Mouse (Mus musculus) kidney, postnatal 4 days (tissue): ENCODE results near the gene Mrpl51.

ENCODE experiments used
- DNase-seq, 2 experiments: peaks; one replicate each; pipeline ENCODE4 v3.0.0; 2021; ENCODE audit warnings: mixed read lengths in 2 of 2

Mrpl51 gene

GRCm38 (mm10) chr6:125191332-125192015 lies at the start of gene Mrpl51, which contains the start of gene Ncapd2:
Gene Mrpl51 (plus strand): TSS chr6:125191801.
Gene Ncapd2 (minus strand): TSS chr6:125191701.
- peak; percentile 98 to 99 for DNase-seq

- DNase-seq, result no peak
Measured at GRCm38 (mm10) chr6:125142436-125142835, 49.2 kb upstream of the Mrpl51 start.

- DNase-seq, result no peak
Measured at GRCm38 (mm10) chr6:125143128-125143527, 48.5 kb upstream of the Mrpl51 start.

GRCm38 (mm10) chr6:125143904-125144303 lies 47.7 kb upstream of the Mrpl51 start:
- no peak for DNase-seq

GRCm38 (mm10) chr6:125145001-125145400 lies 46.6 kb upstream of the Mrpl51 start, which contains the start of gene Iffo1:
Gene Iffo1 (plus strand): TSS chr6:125145241.
- DNase-seq, result peak; percentile 91 to 95

- DNase-seq, result no peak
Measured at GRCm38 (mm10) chr6:125145479-125145951, 46.1 kb upstream of the Mrpl51 start.

- DNase-seq, result no peak
Measured at GRCm38 (mm10) chr6:125146148-125146547, 45.5 kb upstream of the Mrpl51 start.

- DNase-seq, result no peak
Measured at GRCm38 (mm10) chr6:125146797-125147196, 44.8 kb upstream of the Mrpl51 start.

- no peak for DNase-seq
Measured at GRCm38 (mm10) chr6:125147329-125147728, 44.3 kb upstream of the Mrpl51 start.

- DNase-seq, result peak; percentile 58 to 72
Measured at GRCm38 (mm10) chr6:125148251-125148925, 43.2 kb upstream of the Mrpl51 start.

GRCm38 (mm10) chr6:125148926-125149568 lies 42.6 kb upstream of the Mrpl51 start:
- DNase-seq, result peak; percentile 66 to 76

- DNase-seq, result no peak
Measured at GRCm38 (mm10) chr6:125149569-125149950, 42.0 kb upstream of the Mrpl51 start.

- DNase-seq, result peak in 1 of 2 experiments; percentile 45
Measured at GRCm38 (mm10) chr6:125152212-125153017, 39.2 kb upstream of the Mrpl51 start.

- no peak for DNase-seq
Measured at GRCm38 (mm10) chr6:125153018-125153389, 38.6 kb upstream of the Mrpl51 start.

- no peak for DNase-seq
Measured at GRCm38 (mm10) chr6:125153682-125154081, 37.9 kb upstream of the Mrpl51 start.

GRCm38 (mm10) chr6:125154550-125154949 lies 37.1 kb upstream of the Mrpl51 start:
- DNase-seq, result peak in 1 of 2 experiments; percentile 49

GRCm38 (mm10) chr6:125155262-125155661 lies 36.3 kb upstream of the Mrpl51 start:
- no peak for DNase-seq

GRCm38 (mm10) chr6:125156491-125156890 lies 35.1 kb upstream of the Mrpl51 start:
- DNase-seq, result no peak

GRCm38 (mm10) chr6:125156903-125157614 lies 34.5 kb upstream of the Mrpl51 start:
- DNase-seq, result peak in 1 of 2 experiments; percentile 45

GRCm38 (mm10) chr6:125158944-125159492 lies 32.6 kb upstream of the Mrpl51 start:
- DNase-seq, result no peak

- no peak for DNase-seq
Measured at GRCm38 (mm10) chr6:125159773-125160557, 31.6 kb upstream of the Mrpl51 start.
